Mouse (Mus musculus): ENCODE data around the gene Syn2.

Gene Syn2

DNA sequence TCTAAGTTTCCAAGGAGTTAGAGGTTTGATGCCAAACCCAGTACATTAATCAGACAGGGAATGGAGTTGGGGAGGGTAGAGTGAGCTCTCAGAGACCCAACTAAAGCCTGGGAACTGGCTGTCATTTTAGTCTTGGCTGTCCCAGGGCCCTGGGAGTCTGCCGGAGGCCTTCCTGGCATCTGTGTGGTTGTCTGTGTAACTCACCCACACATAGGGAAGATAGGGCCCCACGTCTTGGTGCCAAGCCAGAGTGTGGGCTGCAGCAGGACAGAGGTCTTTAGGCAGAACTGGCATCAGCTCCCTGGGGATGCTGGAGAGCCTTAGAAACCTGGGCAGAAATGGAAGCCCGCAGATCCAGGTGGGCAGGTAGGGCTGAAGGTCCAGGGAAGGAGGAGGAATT is 107.2 kb downstream of the Syn2 start:
- DNase-seq (ENCODE audit: low read depth in 2 of 2, low spot score in 2 of 2) = no peak

GRCm38 (mm10) chr6:115244222-115244621 is 109.5 kb downstream of the Syn2 start:
- DNase-seq (ENCODE audit: low read depth in 2 of 2, low spot score in 2 of 2) = no peak

- DNase-seq (ENCODE audit: low read depth in 2 of 2, low spot score in 2 of 2) = no peak
Observed at GRCm38 (mm10) chr6:115245500-115246058, 110.9 kb downstream of the Syn2 start.

GRCm38 (mm10) chr6:115251531-115251985 is 116.9 kb downstream of the Syn2 start:
- DNase-seq (ENCODE audit: low read depth in 2 of 2, low spot score in 2 of 2) = no peak

- DNase-seq (ENCODE audit: low read depth in 2 of 2, low spot score in 2 of 2) = no peak
Observed at GRCm38 (mm10) chr6:115252099-115252873, 117.6 kb downstream of the Syn2 start, which contains the start of gene Timp4. Gene Timp4 (minus strand): TSS chr6:115252205.

- no peak for DNase-seq (ENCODE audit: low read depth in 2 of 2, low spot score in 2 of 2)
Observed at GRCm38 (mm10) chr6:115255171-115255570, 120.5 kb downstream of the Syn2 start.

DNA sequence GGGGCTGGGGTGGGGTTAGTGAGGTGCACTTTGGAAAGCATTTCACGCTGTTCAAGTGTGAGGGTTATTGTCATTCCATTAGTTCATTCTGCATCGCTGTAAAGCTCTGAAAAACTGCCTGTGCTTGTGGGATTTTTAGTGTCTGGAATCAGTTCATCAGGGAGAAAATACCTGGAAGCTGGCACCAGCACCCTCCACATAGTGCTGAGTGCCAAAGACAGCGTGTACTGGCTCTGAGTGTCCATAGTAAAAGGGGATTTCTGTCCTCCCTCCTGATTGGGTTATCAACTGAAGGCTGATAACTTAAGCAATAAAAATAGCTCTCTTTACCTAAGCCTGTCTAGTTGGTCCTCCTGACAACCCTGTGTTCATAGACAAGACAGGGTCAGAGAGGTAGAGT is 125.8 kb downstream of the Syn2 start:
- no peak for DNase-seq (ENCODE audit: low read depth in 2 of 2, low spot score in 2 of 2)

DNA sequence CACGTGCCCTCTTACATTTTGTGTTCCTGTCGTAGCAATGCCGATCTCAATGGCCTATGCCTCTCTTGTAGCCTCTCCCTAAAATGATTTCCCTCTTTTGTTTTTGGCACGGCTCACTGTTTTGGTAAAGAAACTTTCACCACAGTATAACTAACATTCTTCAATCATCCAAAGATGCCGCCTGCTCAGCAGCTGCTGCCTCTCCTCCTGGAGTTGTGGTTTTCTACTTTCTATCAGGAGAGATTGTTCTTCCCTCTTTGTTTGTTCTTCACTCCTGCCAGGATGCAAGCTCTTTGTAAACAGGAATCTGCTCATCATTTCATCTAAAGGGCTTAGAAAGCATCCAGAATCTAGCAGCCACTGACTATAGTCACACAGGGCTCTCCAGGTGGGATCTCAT is 132.1 kb downstream of the Syn2 start:
- no peak for DNase-seq (ENCODE audit: low read depth in 2 of 2, low spot score in 2 of 2)

DNA sequence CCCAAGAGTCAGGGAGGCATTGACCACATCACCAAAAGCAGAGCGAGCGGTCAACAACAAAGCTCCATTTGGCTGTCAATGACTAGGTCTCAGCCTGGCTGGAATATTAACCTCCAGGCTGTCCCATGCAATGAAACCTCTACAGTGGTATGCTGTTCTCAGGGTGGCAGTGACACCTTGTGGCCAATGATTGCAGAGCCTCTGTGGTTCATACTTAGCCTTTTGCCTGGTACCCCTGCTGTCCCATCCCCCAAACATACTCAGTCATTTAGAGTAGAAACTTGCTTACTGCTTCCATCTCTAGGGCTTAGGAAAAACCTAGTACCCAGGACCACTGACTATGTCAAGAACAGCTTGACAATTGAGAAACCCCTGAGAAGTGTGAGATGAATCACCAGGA is 133.2 kb downstream of the Syn2 start:
- DNase-seq (ENCODE audit: low read depth in 2 of 2, low spot score in 2 of 2) = no peak

- DNase-seq (ENCODE audit: low read depth in 2 of 2, low spot score in 2 of 2) = no peak
Observed at GRCm38 (mm10) chr6:115268551-115269385, 134.1 kb downstream of the Syn2 start.

DNA sequence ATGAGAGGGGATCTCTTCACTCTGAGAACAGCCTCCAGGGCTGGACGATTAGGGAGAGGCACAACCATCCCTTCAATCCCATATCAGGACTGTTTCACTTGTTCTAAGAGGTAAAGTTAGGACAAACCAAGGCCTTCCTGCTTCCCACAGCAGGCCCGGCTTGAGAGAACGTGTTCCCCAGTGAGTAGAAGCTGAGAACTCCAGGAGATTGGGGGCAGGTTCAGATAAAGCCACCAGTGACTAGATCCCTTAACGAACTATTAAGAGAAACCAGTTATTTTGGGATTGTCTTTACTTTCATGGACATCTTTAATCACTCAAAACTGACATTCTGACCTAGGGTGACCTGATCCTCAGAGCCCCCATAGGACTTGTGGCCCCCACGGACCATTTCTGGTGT is 134.9 kb downstream of the Syn2 start:
- DNase-seq (ENCODE audit: low read depth in 2 of 2, low spot score in 2 of 2) = no peak

DNA sequence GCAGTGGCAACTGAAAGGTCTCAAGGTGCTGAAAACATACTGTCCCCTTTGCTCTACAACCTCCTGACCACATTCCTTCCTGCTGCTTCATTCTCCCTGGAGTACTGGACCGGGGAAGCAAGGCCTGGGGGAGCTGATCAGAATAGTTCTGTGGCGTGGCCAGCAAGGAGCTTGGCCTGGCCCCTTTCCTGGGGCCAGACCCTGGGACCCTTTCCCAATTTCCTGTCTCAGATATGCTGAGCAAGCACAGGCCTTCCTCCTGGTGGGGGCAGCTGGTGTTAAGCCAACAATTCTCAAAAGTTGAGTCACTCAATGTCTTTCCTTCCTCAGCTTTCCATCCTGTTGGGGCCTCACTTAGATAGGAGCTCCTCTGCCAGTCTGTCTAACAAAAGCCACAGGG is 135.4 kb downstream of the Syn2 start:
- no peak for DNase-seq (ENCODE audit: low read depth in 2 of 2, low spot score in 2 of 2)

- DNase-seq (ENCODE audit: low read depth in 2 of 2, low spot score in 2 of 2) = no peak
Observed at GRCm38 (mm10) chr6:115271326-115271725, 136.6 kb downstream of the Syn2 start.

- DNase-seq (ENCODE audit: low read depth in 2 of 2, low spot score in 2 of 2) = no peak
Observed at GRCm38 (mm10) chr6:115271866-115272271, 137.2 kb downstream of the Syn2 start.

GRCm38 (mm10) chr6:115273346-115273745 is 138.6 kb downstream of the Syn2 start:
- DNase-seq (ENCODE audit: low read depth in 2 of 2, low spot score in 2 of 2) = no peak

- DNase-seq (ENCODE audit: low read depth in 2 of 2, low spot score in 2 of 2) = no peak
Observed at GRCm38 (mm10) chr6:115274705-115275104, 140.0 kb downstream of the Syn2 start.

DNA sequence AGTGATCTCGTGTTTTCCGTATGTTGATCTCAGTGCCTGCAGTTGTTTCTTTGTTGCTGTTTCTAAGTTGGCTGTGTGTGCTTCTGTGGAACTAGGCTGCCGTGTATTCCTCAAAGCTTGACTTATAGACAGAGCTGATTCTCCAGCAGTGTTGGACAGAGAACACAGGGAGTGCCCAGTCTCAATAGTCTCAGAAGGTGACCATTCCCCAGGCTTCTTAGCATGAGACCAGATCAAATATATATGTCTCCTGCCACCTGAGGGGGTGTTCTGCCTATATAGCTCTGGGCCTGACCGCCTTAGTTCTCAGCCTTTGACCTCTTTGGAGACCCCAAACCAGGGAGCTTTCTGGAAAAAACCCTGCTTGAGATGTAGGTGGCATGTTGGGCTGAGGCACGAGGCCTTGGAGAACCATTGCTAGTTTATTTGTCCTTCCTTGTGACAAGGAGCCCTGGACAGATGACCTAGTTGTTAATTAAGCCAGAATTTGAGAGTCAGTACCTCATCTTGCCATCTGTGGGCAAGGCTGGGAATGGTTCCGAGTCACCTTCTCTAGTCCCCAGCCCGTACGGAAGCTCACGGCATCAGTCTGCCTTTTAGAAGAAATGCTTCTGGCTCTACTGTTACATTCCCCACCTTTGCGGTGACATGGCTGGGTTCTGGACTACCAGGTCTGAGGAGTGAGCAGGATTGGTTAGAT is 140.6 kb downstream of the Syn2 start:
- DNase-seq (ENCODE audit: low read depth in 2 of 2, low spot score in 2 of 2) = no peak

GRCm38 (mm10) chr6:115278086-115278485 is 143.4 kb downstream of the Syn2 start:
- DNase-seq (ENCODE audit: low read depth in 2 of 2, low spot score in 2 of 2) = no peak

DNA sequence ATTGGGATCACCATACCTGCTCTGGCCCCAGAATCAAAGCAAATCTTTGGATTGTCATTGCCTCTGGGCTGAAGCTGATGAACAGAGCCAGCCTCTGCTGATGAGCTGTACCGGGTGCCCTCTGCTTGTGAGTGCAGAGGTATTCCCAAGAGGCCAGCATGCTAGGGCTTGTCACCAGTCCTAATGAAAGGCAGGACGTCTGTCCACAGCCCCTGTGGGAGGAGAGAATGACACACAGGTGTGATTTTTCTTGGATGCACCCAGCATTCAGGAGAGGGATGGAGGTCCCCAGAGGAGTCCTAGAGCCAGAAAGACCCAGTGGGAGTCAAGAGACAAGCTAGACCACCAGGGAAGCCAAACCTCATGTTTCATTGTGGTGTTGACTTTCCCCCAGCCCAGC is 144.9 kb downstream of the Syn2 start:
- no peak for DNase-seq (ENCODE audit: low read depth in 2 of 2, low spot score in 2 of 2)

- no peak for DNase-seq (ENCODE audit: low read depth in 2 of 2, low spot score in 2 of 2)
Observed at GRCm38 (mm10) chr6:115284153-115284552, 149.5 kb downstream of the Syn2 start.

- no peak for DNase-seq (ENCODE audit: low read depth in 2 of 2, low spot score in 2 of 2)
Observed at GRCm38 (mm10) chr6:115286441-115286840, 151.7 kb downstream of the Syn2 start.
